Mouse (Mus musculus) inflammation-experienced regulatory T-cells, adult 6 months (primary cell): Measurements from ENCODE around the gene 1700093K21Rik. TPM values are rescaled to one million over a fixed set of nuclear protein-coding genes. Genes with fewer than 3 reads are reported as not detected.
"Not testable (repeated sequence)": the region's sequence is repeated elsewhere in the genome, so short reads cannot be mapped to it uniquely, and the experiment has no call there.

ENCODE experiments used
- ATAC-seq: one replicate; pipeline ENCODE4 v1.8.0; 2017
- polyA plus RNA-seq, 3 experiments: library from polyadenylated mRNA; unstranded; fragments of 100-300 nt; shearing (Covaris generic); gene quantifications; one replicate each; pipeline ENCODE4 v1.2.1; 2017

1700093K21Rik gene
- not detected for polyA plus RNA-seq

DNA sequence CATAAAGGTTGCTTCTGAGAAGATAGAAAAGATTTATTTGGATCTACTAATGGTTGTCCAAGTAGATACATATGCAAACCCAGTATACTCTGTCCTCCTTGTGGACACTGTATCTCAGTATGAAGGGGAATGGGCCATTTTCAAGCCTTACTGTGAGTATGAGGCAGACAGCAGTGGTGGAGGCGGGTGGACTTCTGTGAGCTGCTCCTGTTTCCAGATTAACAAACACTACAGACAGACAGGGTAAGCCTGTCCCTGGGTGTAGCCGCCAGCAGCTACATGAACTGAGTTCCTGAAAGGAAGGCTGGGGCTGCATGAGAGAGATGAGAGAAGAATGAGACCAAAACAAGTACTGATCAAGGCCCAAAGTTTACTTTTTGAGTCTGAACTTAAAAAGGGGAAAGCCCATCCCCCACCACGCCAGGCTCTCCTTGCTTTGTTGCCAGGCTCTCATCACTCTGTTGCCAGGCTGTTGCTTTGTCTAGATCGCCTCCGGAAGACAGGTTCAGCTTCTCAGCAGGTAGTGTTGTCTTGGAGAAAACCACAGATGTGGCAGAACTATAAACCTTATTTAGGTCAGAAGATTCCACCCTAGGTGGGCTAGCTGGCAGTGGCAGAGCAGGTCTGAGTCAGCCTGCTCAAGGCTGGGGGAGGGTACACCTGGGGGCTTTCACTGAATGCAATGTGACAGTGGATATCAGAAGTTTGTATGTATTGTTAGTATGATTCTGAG is at the start of gene 1700093K21Rik:
1700093K21Rik (minus strand) TSS at position 683 of the 733 bp plus-strand sequence.
- no peak for ATAC-seq

DNA sequence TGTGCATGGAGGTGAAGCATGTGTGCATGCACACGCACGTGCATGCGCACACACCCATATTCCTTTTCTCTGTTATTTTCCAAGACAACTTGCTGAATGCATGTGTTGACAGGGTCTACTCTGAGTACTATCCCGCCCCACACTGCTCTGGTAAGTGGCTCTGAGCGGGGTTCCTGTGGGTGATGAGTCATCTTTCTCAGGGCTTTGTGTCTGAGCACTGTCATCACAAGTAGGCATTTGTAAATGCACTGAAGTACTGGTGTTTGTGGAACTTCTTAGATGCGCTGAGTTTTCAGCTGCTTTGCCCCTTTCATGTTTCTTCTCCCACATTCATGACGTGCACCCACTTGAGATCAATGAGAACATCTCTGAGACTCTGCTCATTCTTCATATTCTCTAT is 49.2 kb upstream of the 1700093K21Rik start:
- no peak for ATAC-seq

- no peak for ATAC-seq
Measured at GRCm38 (mm10) chr11:23565761-23566160, 44.8 kb upstream of the 1700093K21Rik start.

- ATAC-seq, result no peak
Measured at GRCm38 (mm10) chr11:23557039-23557630, 36.2 kb upstream of the 1700093K21Rik start.

DNA sequence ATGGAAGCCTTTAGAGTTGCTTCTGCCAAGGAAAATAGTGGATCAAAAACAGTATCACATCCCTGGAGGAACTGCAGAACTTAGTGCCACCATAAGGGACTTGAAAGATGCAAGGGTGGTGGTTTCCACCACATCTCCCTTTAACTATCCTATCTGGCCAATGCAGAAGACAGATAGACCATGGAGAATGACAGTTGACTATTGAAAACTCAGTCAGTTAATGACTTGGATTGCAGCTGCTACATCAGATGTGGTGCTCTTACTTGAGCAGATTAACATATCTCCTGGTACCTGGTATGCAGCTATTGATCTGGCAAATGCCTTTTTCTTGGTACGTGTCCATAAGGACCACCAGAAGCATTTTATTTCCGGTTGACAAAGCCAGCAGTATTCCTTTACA is 16.5 kb upstream of the 1700093K21Rik start:
- ATAC-seq, result no peak

GRCm38 (mm10) chr11:23518981-23519380 is 2.0 kb downstream of the 1700093K21Rik start:
- no peak for ATAC-seq

DNA sequence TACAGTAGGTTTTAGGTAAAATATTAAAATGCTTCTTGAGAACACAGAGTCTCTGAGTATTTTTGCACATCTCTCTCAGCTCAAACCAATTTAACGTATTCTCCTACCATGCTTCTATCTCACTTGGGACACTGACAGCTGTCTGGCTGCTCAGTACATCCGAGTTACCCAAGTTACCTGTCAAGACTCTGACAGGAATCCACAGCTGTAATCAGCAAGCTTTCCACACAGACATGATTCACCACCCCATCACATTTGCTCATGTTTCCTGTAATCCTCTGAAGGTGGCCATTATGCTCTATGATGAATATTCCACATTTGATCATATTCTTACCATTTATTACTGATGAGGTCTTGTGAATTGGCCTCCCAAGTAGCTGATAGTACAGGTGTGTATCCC is 5.6 kb downstream of the 1700093K21Rik start:
- ATAC-seq, result no peak

DNA sequence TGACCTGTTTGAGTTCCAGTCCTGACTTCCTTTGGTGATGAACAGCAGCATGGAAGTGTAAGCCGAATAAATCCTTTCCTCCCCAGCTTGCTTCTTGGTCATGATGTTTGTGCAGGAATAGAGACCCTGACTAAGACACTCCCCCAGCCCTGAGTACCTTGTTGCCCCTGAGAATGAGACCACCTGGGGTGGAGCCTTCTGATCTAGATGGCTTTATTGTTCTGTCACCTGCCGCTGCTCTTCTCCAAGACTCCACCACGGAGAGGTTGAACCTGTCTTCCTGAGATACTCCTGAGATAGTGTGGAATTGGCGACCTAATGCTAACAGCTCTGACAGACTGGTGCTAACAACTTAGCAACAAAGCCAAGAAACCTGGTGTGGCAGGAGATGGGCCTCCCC is 6.2 kb downstream of the 1700093K21Rik start:
- not testable (repeated sequence) for ATAC-seq

DNA sequence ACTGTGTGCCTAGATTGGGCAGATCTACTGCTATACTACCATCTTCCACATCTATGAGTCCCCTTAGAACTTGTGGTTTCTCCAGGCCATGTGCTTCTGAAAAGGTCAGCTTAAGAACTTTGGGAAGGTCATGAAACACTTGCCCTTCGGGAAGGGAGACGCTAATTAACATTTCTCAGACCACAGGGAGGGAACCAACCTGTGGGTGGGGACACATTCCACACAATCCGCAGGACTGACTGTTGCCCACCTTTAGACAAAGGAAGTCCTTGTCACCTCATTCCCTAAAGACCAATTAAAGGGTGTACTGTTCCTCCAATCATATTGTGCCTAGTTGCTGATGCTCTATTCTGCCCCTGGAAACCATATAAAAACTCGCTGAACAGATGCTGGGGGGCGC is 16.2 kb downstream of the 1700093K21Rik start:
- not testable (repeated sequence) for ATAC-seq

DNA sequence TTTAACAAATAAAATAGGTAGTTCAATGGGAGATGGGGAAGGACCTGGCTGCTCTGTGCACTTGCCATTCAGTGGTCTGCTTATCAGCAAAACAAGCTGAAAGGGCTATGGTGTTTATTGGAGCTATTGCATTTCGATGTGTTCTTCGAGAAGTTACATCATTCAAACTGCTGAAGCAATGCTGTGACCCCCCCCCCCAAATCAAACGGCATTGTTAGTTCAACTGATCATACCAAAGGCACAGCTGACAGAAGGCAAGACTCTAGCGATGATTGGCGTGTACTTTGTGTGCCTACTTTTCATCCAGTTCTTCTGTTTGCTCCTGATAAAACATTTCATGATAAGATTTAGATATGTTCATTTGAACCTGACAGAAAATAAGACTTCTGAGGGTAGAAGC is 22.3 kb downstream of the 1700093K21Rik start:
- ATAC-seq, result no peak

- ATAC-seq, result peak; percentile 85
Measured at GRCm38 (mm10) chr11:23497718-23498509, 23.0 kb downstream of the 1700093K21Rik start, which contains the start of gene Ahsa2. Ahsa2 (minus strand) TSS chr11:23498030.

DNA sequence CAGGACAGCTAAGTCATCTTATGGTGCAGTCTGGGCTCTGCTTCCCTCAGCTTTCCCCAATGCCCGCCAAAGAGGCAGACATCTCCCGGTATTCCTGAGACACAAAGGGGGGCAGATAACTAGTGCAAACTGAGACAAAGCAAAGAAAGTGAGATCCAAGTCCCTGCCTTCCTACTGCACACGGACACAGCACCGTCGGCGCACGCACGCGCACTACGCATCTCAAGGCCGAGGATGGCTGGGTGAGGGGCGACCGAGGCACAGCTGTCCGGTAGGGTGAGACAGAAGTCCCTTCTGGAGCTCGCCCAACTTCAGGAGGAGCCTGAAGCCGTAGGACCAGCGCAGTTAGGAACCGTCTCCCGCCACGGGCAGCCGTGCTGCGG is 23.6 kb downstream of the 1700093K21Rik start:
- peak; percentile 33 for ATAC-seq

GRCm38 (mm10) chr11:23496661-23497060 is 24.3 kb downstream of the 1700093K21Rik start:
- ATAC-seq, result no peak

DNA sequence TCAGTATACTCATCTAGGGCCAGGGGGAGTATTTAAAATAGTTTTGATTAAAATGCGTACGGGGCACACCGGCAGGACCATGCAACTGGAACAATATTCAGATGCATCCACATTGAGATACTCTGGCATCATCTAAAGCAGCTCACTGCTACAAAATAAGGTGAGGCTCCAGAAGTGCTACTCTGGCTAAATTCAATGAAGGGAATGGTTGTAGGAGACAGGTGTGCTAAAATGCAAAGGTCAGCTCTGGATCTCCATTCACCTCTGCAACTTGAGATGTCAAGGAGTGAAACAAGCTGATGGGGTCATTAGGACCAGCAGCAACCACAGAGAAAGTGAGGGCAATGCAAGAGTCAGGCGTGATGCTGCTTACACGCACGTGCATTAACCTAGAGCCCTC is 25.7 kb downstream of the 1700093K21Rik start:
- no peak for ATAC-seq

DNA sequence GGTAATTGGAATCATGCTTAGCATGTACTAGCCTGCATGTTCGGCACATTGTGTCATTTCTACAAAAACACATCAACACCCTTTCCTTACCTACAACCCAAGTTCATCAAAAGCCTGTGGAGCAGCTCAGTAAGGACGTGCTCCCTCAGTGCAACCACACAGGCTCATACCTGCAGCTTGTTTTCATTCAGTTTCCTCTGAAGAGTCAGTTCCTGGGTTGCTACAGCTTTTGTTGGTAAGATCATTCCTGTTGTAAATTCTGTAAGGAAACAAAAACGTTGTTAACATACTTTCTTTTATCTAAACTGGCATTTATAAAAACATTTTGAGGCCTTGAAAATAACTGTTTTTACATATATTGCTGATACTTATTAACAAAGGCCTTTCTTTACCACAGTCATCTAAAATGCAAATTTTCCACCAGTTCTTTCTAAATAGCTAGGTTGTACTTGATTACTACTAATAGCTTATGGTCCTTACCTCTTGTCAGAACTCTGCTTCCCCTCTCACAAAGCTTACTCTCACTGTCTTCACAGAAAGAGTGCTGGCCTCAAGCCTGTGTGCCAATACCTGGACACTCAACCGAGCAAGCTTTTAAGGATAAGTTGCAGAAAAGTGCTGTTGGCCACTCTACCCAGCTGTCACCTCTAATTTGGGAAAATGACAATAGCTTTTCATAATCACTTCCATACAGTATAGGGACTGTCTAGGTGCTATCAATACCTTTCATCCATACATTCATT is 28.7 kb downstream of the 1700093K21Rik start:
- ATAC-seq, result no peak

- no peak for ATAC-seq
Measured at GRCm38 (mm10) chr11:23489955-23490354, 31.0 kb downstream of the 1700093K21Rik start.

Other genes with a start within 250 kb of the 1700093K21Rik start
- 10 to 100 TPM; 35.3 to 61.9 (median 48.4) TPM for gene Usp34, start 214.3 kb downstream of the 1700093K21Rik start, polyA plus RNA-seq
- gene Ahsa2, start 23.1 kb downstream of the 1700093K21Rik start, polyA plus RNA-seq, result 10 to 100 TPM; 32.0 to 44.8 (median 39.3) TPM
- 1 to 10 TPM; 1.2 to 4.2 (median 1.9) TPM for gene 0610010F05Rik, start 112.5 kb upstream of the 1700093K21Rik start, polyA plus RNA-seq
- 10 to 100 TPM; 21.6 to 35.1 (median 34.1) TPM for gene Pus10, start 144.5 kb upstream of the 1700093K21Rik start, polyA plus RNA-seq
- gene Pex13, start 144.8 kb upstream of the 1700093K21Rik start, polyA plus RNA-seq, result 10 to 100 TPM in 1 of 3 experiments, 1 to 10 TPM in 2; 9.2 to 11.2 (median 9.9) TPM
- 10 to 100 TPM; 19.6 to 33.6 (median 22.1) TPM for gene Rel, start 249.8 kb upstream of the 1700093K21Rik start, polyA plus RNA-seq